Mouse (Mus musculus) left cerebral cortex, adult 6 months (tissue): ENCODE data around the gene Mpo. TPM values are rescaled to one million over a fixed set of nuclear protein-coding genes. Genes with fewer than 3 reads are reported as not detected.

Experiments
- long read RNA-seq, 2 experiments: library from polyadenylated mRNA; unstranded; transcript quantifications; one replicate each; pipeline ENCODE4 v2.0.0; 2019 to 2020
- polyA plus RNA-seq: library from polyadenylated mRNA; unstranded; fragments of <200 nt; fragmentation: Nextera tagmentation; gene quantifications from 2 replicates; pipeline ENCODE4 v1.2.3, GENCODE M21; 2021

The Mpo gene
- polyA plus RNA-seq = 0.09 TPM in 1 of 2 replicates, not detected in the other
- long read RNA-seq, experiment 1 = 0 reads
- long read RNA-seq, experiment 2 = 0 reads

DNA sequence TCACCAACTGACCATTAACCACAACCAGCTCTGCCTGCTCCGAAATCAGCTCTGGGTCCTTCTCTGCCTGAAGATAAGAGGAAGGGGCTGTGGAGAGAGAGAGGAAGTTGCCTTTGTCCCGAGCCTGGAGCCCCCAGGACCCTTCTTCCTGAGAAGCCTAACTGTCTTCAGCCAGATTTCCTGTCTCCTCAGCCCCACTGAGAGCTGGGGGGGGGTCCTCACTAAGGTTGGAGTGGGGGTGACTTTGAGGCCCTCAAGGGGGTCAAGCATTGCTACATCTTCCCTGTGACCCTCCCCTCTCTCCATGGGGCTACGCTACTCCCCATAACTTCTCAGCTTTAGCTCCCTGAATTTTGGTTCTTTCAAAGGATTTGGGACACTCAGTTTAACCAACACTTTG is at the start of gene Mpo:
Mpo (plus strand) TSS at position 122 of the 400 bp plus-strand sequence.

DNA sequence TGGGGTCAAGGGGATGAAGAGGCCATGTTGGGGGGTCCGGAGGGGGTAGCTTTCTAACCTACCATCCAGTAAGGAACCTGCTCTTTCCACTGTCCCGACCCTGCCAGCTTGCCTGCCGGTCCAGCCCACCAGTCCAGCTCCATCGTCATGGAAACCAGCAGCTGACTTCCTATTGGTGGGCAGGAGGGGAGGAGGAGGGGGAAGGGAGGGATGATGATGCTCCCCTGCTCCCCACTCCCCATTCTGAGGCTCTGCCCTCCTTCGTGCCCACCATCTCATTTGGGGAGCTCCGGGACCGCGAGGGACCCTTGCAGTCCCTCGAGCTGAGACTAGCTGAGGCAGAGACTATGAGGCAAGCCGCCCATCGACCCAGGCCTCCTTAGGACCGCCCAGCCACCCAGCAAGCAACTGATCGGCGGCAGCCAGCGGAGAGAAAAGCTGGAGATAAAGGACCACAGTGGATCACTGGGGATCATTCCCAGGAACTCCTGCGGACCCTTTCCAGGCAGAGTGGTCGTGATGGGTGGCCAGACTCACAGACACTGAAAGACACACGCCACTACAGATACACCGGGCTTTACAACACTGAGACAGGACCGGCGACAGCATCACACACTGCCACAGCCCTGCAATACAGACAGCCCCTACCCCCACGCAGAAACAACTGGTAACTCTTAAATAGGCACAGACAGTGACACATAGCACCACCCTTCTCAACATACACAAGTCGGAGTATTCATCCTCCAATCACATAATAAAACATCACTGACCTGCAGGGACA is 32.9 kb upstream of the Mpo start, which contains the start of gene Tspoap1:
Tspoap1 (plus strand) TSS at position 241 of the 781 bp plus-strand sequence.

DNA sequence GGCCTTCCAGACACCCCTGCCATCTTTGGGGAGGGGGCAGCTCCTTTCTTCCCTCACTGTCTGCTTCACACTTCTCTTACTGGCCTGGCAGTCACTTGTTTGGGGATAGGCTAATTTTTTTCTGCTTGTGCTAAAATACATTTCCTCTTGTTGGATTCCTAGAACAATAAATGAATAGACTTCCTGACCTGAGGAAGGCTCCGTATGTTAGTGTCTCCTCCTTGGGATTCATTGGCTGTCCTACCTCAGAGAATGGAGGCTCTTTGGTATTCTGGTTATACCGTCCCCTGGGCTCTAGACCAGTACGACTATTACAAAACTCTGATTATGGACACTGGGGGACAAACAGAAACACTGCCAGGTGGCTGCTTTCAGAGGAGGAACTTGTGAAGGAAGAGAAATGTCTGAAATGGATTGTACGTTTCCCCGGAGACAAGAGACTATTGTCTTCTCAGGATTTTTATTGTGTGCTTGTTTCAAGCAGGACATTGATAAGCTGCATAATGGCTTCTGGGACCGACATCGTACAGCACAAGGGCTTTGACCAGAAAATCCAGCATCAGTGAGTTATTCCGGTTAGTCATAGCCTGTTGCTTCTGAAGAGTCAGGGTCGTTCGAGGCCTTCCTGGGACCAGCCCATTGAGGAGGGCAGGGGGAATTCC is 35.0 kb downstream of the Mpo start, which contains the start of gene Lpo:
Lpo (minus strand) TSS at position 51 of the 662 bp plus-strand sequence.

GRCm38 (mm10) chr11:87852690-87853596 is 59.6 kb downstream of the Mpo start, which contains the start of gene Mks1:
Gene Mks1, plus strand, starts transcription at chr11:87853215.

Other genes with a start within 250 kb of the Mpo start
- not detected in 2 replicates for gene Gm11492, start 226.9 kb upstream of the Mpo start, polyA plus RNA-seq
- 184 and 248 TPM in 2 replicates for gene Sept4, start 224.7 kb upstream of the Mpo start, polyA plus RNA-seq
- gene Mtmr4, start 201.4 kb upstream of the Mpo start, polyA plus RNA-seq = 10.5 and 14.5 TPM in 2 replicates
- gene Hsf5, start 176.4 kb upstream of the Mpo start, polyA plus RNA-seq = 0.16 and 0.33 TPM in 2 replicates
- 0.97 and 1.3 TPM in 2 replicates for gene Rnf43, start 130.9 kb upstream of the Mpo start, polyA plus RNA-seq
- 208 and 260 TPM in 2 replicates for gene Supt4a, start 56.0 kb upstream of the Mpo start, polyA plus RNA-seq
- gene Tspoap1, start 33.0 kb upstream of the Mpo start, polyA plus RNA-seq = 10.3 and 12.0 TPM in 2 replicates
- gene Lpo, start 34.7 kb downstream of the Mpo start, polyA plus RNA-seq = 0.29 and 0.46 TPM in 2 replicates
- 2.2 and 2.5 TPM in 2 replicates for gene Mks1, start 59.6 kb downstream of the Mpo start, polyA plus RNA-seq
- gene Epx, start 82.0 kb downstream of the Mpo start, polyA plus RNA-seq = 0.31 and 0.44 TPM in 2 replicates
- not detected in 2 replicates for gene Olfr462, start 98.7 kb downstream of the Mpo start, polyA plus RNA-seq
- gene Olfr463, start 103.8 kb downstream of the Mpo start, polyA plus RNA-seq = not detected in 2 replicates
- 1.4 and 1.8 TPM in 2 replicates for gene Olfr464, start 127.4 kb downstream of the Mpo start, polyA plus RNA-seq
- 22.0 and 44.2 TPM in 2 replicates for gene Dynll2, start 194.0 kb downstream of the Mpo start, polyA plus RNA-seq